Mouse (Mus musculus) large intestine, adult 2 months (tissue): ENCODE data around the gene Epb41l3. TPM values are rescaled to one million over a fixed set of nuclear protein-coding genes. Genes with fewer than 3 reads are reported as not detected.
"Not testable (repeated sequence)": the region's sequence is repeated elsewhere in the genome, so short reads cannot be mapped to it uniquely, and the experiment has no call there.

Experiments used
- DNase-seq: peaks from one replicate; pipeline ENCODE4 v3.0.0-alpha.2; 2012; ENCODE audit warnings: low read depth, low spot score
- WGBS: fragments of 180-500 bp; shearing (Covaris S2); methylation state at CpG from one replicate; pipeline ENCODE4 v1.1.7; 2018; 5-methylcytosine and 5-hydroxymethylcytosine counted together
- polyA plus RNA-seq: library from polyadenylated mRNA; depleted of rRNA; stranded (reverse); fragments of >200 nt; gene quantifications from 2 replicates; pipeline ENCODE4 v1.2.3, GENCODE M21; 2012

Epb41l3 gene
- polyA plus RNA-seq, 1 experiment: 37.9 TPM

DNA sequence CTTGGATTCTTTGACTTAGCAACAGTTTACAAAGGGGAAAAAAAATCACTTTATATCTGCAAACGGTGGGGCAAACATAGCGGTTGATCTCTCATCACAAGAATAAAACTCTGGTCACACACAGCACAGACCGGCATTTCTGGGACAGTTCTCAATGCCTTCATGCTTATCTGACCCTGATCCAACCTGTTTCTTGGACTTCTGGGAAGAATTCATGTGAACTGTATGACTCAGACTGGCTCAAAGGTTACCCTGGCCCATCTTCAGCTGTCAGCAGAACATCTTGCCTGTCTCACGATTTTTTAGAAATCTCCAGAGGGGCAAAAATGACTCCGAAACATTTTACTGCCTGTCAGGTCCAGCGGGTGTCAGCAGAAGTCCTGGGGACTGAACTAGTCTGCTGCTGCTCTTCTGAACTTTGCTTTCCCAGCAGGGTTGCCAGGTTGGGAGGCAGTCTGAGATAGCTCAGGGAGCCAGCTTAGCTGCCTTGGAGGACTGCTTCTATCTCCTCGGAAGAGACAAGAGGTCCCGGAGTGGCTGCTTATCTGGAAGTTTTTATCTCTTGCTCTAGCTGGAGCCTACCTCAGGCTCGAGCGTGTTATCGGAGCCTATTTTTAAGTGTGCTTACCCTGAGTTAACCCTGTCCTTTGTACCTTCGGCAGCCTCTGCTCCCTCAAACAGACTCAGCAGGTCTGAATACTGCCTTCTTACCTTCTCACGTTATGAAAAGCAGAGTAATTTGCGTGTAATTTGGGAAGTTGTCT, 29.7 kb downstream of the Epb41l3 start:
- 24% methylated on average over 14 of the region's 14 CpGs for WGBS
- no peak for DNase-seq

- WGBS: 29% methylated on average over 5 of the region's 5 CpGs
- peak; percentile 50 for DNase-seq
Measured at GRCm38 (mm10) chr17:69105799-69106401, 30.4 kb downstream of the Epb41l3 start.

- DNase-seq: no peak
- 57% methylated on average over 6 of the region's 6 CpGs for WGBS
Measured at GRCm38 (mm10) chr17:69109216-69109615, 33.7 kb downstream of the Epb41l3 start.

DNA sequence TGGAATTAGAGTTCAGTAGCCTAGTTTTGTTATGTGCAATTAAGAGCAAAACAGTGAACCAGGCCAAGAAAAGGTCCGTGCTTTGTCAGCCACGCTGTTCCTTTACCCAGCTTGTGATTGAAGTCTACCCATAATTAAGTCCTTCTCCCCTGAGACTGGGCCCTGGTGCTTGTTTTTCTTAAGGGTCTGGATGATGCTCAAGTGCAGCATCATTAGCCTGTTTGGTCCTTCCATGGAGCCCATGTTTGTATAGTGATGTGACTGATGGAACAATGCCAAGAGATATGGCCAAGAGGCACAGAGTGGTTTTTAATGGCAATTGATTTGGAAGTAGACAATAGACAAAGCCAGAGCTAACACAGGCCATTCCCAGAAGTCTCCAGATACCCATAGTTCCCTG, 36.7 kb downstream of the Epb41l3 start:
- DNase-seq: no peak
- 76% methylated on average over 2 of the region's 2 CpGs for WGBS

DNA sequence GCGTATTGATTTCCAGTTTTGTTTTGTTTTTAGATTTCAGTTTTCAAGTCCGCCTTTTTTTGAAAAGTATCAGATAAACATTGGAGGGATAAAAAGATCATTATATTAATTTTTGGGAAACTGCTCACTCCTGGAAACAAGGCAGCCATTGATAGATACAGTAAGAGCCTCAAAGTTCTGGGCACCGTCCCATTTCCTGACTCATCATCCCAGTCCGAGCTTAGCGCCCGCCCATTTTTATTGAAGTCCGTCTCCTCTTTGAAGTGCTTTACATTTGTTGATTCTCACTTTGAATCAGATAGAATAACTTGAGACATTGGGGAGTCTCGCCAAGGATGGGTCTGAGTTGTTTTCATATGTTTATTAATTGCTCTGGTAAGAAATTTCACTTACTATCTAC, 43.7 kb downstream of the Epb41l3 start:
- WGBS: 34% methylated on average over 8 of the region's 8 CpGs
- DNase-seq: no peak

- 5% methylated on average over 19 of the region's 19 CpGs for WGBS
- DNase-seq: no peak
Measured at GRCm38 (mm10) chr17:69120533-69121358, 45.3 kb downstream of the Epb41l3 start.

- not testable (repeated sequence) for DNase-seq
- WGBS: 9% methylated on average over 6 of the region's 6 CpGs
Measured at GRCm38 (mm10) chr17:69122403-69122802, 46.9 kb downstream of the Epb41l3 start.

DNA sequence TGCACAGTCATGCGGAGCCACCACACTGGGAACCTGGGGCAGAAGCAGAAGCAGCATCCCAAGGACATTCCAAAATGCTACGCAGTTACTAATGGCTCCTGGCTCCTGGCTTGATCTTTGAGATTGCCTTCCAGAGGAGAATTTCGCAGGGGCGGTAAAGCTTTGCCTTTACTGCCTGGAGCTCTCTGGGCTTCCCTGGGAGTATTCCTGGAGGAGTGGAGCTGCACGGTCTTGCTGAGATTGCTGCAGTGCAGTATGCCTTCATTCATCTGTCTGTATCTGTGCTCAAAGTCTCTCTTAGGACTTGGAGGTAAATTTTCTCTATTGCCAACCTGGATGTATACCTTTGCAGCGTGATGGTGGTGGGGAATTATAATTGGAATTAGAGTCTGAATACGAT, 52.0 kb downstream of the Epb41l3 start:
- WGBS: 79% methylated on average over 7 of the region's 7 CpGs
- no peak for DNase-seq

DNA sequence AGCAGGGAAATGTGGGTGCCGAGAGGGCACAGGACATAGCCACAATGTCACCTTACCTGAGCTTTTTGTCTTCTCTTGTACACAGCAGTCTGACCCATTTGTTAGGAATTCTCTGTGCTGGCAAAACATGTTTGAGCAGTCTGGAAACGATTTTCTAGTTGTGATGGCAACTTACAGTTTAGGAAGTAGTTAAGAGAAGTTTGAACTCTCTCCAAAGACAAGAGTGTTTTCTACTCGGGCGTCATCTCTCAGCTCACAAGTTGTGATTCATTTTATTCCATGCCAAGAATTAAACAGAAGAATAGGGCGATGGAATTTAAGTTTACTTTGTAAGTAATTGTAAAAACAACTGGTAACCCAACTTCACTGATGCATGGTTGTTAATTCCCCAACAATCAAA, 52.5 kb downstream of the Epb41l3 start:
- no peak for DNase-seq
- 23% methylated on average over 5 of the region's 5 CpGs for WGBS

- WGBS: 69% methylated on average over 6 of the region's 6 CpGs
- DNase-seq: no peak
Measured at GRCm38 (mm10) chr17:69129434-69129833, 54.0 kb downstream of the Epb41l3 start.

DNA sequence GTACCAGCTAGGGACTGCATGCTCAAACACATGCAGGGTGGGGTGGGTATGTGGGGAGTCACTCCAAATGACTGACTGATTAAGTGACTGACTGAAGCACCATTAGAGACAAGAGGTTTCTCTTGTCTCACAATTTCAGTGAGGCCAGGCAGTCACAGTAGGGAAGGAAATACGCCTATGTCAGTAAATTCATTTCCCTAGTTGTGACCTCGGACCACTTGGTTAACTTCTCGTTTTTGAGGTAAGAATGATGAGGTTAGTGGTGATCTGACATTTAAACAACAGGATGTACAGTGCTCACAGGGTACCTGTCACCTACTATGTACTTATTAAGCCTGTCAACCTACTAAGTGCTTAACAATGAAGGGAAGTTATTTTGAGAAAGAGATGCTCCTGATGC, 67.5 kb downstream of the Epb41l3 start:
- WGBS: 77% methylated on average over 3 of the region's 3 CpGs

GRCm38 (mm10) chr17:69150826-69151225, 75.3 kb downstream of the Epb41l3 start:
- DNase-seq: no peak

More for the DNA sequence above, 67.5 kb downstream of the Epb41l3 start:
- no peak for DNase-seq

DNA sequence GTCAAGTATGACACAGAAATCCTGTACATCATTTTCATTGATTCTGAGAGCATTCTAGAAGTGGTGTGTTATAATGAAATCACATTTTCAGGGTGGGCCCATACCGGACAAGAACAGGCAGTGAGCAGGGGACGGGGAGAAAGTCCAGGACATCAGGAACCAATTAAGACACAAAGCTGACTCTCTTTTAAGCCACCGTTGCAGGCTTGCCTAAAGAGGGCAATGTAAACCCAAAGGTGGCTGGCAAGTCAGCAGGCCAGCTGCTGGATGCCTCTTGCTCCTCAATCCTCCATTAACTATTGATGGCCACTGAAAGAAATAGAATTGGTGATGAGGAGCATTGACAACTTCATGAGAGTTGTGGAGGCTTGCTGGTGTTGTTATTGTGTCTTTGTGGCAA, 75.8 kb downstream of the Epb41l3 start:
- WGBS: 46% methylated on average over 3 of the region's 3 CpGs

GRCm38 (mm10) chr17:69155034-69155433, 79.6 kb downstream of the Epb41l3 start:
- WGBS: 79% methylated on average over 8 of the region's 8 CpGs
- no peak for DNase-seq

More for the DNA sequence above, 75.8 kb downstream of the Epb41l3 start:
- no peak for DNase-seq

- WGBS: 1% methylated on average over 58 of the region's 58 CpGs
- no peak for DNase-seq
Measured at GRCm38 (mm10) chr17:69156522-69157100, 81.1 kb downstream of the Epb41l3 start.

DNA sequence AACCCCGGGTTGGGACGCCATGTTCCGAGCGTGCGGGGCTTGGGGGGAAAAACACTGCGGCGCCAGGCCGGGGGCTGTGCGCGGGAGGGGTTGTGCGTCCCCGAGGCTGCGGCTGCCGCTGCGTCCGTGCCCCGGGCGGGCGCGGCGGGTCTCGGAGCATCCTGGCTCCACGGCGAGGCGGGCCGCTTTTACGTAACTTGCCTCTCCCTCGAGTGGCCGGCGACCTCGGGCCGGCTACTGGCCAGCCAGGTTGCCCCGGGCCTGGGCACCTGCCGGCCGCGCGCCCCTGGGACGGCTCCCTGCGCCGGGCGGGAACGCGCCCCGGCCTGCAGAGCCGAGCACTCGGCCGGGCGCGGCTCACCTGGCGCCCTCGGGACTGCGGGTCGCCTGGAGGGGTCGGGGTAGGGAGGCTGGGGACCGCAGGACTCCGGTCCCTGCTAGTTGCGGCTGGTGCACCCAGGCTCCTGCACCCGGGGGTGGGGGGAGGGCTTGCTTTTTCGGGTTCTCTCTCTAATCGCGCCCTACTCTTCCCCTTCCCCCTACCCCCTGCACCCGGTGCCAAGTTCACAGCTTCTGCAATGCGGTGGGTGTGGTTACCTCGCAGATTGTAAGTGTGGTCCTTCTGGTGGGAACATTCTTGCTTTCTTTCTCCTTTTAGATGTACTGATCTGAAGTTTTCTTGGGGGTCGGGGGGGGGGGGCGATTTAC, 81.8 kb downstream of the Epb41l3 start:
- no peak for DNase-seq
- WGBS: 1% methylated on average over 66 of the region's 66 CpGs

DNA sequence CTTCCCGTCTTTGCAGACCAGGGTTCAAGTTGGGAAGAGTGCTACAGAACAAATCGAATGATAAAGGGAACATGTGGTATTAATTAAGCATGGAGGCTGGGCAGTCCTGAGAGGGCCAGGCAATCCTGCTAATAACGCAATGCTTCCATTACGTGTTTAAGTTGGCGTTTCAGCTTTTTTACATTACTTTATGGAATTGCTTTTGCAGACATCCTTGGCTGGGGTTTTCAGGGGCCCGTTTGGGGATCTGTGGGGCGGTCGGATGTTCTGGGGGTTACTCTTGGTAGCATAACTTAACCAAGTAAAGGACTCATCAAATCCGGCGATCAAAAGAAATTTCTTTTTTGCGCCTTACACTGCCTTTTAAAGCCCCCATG, 82.3 kb downstream of the Epb41l3 start:
- WGBS: 45% methylated on average over 11 of the region's 11 CpGs
- DNase-seq: no peak

DNA sequence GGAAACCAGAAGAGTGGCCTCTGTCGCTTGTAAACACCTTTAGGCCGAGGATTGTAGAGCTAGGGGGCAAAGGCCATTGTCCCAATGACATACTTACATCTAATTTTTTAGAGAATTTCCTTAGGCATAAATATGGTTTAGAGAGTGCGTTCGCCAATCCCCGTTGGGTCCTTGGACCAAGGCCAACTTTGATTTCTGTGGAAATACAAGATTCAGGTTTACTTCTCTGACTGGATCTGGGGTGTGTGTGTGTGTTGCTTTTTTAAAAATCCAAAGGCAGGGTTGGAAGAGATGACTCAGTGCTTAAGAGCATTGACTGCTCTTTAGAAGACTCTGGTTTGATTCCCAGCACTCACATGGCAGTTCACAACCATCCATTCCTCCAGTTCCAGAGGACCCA, 83.2 kb downstream of the Epb41l3 start:
- WGBS: 90% methylated on average over 5 of the region's 5 CpGs
- no peak for DNase-seq

GRCm38 (mm10) chr17:69162731-69163130, 87.2 kb downstream of the Epb41l3 start:
- DNase-seq: no peak
